Mouse (Mus musculus) lung, postnatal 0 days (tissue): ENCODE data around the gene Gm43191.

Experiments
- CTCF ChIP-seq: IDR thresholded peaks from 2 replicates; pipeline ENCODE4 v1.5.1; 2016; ENCODE audit warnings: antibody characterized with exemption, mild to moderate bottlenecking
- EP300 ChIP-seq: IDR thresholded peaks from 2 replicates; pipeline ENCODE4 v1.6.1; 2016; ENCODE audit warnings: antibody characterized with exemption, mild to moderate bottlenecking, control low read depth

DNA sequence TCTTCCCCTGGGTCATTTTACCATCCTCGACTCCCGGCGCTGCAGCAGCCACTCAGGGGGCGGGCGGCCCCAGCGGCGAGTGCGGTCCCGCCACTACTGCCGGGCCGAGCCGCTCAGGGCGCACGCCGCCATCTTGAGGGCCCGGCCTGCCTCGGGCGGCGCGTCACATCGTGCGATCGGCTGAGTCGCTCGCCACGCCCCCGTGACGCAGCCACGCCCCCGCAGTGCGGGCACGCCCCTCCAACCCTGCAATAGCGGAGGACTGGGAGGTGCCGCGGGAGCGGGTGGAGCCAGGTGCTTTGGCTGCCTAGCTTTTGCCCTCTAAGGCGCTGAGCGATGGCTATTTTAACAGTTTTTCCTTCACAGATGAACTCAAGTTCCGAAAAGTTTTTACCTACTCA is 18.6 kb downstream of the Gm43191 start, which contains the start of gene Mfsd14a:
- 0 out of 2 replicates have a peak, but pooled peaks have one; percentile 8 for TF ChIP-seq CTCF
- TF ChIP-seq EP300: no peak
